Mouse (Mus musculus) frontal cortex, adult (tissue): ENCODE measurements around the gene Nanp.

Source experiments
- ATAC-seq: cut with Nextera tagmentation; 2 replicates; pipeline ENCODE4 v1.9.2; 2017; ENCODE audit warnings: mild to moderate bottlenecking, moderate library complexity, mixed read lengths; ENCODE audit not compliant: low TSS enrichment

The Nanp gene

GRCm38 (mm10) chr2:150999021-150999420, 40.2 kb downstream of the Nanp start:
- no peak for ATAC-seq

DNA sequence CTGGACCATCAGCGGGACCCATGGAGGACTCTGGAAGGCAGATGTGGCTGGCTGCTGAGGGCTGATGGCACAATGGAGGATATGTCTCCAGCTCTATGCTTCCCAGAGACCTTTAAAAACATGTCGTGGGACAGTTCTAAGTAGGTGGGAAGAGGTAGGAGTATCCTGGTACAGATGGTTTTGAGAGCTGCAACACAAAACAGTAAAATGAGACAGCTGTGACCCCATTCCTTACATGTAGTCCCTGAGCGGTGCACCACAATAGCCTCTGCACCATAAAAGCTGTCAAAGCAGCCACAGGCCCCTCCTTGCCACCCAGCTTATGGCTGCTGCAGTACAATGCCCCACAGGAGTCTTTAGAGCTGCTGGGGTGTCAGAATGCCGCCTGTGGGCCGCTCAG, 41.6 kb downstream of the Nanp start:
- peak; percentile 63 for ATAC-seq

- no peak for ATAC-seq
Measured at GRCm38 (mm10) chr2:150995324-150995723, 43.9 kb downstream of the Nanp start.

DNA sequence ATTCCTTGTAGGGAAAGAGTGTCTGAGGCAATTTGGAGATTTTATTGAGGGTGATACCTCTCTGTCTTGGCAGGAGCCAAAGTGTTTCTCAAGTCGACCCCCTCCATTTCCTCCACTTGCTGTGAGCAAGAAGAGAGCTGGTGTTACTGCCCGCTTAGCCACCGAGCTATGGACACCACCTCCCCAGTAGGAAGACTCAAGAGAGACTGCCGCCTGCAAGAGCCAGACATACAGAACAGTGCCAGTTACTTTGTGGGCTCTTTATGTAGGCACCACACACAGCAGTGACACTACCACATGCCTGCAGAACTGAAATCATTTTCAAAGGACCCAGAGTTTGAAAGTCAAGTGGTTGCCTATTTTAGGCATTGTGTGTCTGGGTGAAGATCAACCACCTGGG, 48.1 kb downstream of the Nanp start:
- ATAC-seq = peak; percentile 64; the same call in 1 of the 2 replicates

DNA sequence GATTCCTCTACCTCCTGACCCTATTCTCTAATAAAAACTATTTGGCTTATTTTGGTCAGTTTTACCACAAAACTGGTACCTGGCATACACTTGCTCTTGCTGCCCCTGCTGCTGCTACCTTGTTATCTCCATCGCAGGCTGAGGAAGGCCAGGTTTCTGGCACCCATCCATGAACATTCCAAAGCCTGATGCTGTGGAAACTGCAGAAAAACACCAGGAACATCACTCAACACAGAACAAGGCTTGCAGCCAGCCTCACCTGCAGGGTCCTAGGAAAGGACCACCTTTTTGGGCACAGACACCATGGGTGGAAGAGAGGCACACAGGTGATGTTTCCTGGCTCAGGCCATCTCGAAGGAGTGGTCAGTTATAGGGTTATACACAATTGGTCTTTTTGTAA, 48.7 kb downstream of the Nanp start:
- ATAC-seq = no peak

- no peak for ATAC-seq
Measured at GRCm38 (mm10) chr2:150985359-150985758, 53.8 kb downstream of the Nanp start.

DNA sequence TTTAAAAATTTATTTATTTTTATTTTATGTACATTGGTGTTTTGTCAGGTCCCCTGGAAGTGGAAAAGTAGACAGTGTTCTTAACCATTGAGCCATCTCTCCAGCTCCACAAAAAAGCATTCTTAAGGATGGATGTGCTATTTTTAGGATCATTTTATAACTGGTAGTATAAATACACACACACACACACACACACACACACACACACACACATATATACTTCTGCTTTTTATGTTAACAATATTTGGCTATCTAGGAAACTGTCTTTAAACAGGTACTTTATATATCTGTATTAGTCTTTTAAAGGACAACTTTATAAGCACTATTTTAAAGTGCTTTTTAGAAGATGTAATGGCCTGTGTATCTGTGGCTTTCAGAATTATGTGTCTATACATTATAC, 57.1 kb downstream of the Nanp start:
- ATAC-seq = no peak

DNA sequence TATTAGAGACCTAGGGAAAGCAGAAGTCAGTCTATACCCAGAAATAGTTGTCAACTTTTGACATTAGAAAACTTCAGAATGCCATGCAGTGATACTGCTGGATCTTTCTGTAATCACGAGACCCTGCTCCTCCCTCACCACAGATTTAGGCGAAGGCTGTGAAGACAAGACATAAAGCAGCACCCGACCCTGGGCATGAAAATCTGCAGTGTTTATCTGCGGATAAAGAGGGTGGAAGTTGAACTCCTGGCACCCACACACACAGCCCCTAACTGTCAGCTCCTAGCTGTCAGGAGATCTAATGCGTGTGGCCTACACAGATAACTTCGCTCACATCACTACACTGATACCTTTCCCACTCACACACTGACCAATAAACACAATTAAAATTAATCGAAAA, 57.7 kb downstream of the Nanp start:
- ATAC-seq = no peak

DNA sequence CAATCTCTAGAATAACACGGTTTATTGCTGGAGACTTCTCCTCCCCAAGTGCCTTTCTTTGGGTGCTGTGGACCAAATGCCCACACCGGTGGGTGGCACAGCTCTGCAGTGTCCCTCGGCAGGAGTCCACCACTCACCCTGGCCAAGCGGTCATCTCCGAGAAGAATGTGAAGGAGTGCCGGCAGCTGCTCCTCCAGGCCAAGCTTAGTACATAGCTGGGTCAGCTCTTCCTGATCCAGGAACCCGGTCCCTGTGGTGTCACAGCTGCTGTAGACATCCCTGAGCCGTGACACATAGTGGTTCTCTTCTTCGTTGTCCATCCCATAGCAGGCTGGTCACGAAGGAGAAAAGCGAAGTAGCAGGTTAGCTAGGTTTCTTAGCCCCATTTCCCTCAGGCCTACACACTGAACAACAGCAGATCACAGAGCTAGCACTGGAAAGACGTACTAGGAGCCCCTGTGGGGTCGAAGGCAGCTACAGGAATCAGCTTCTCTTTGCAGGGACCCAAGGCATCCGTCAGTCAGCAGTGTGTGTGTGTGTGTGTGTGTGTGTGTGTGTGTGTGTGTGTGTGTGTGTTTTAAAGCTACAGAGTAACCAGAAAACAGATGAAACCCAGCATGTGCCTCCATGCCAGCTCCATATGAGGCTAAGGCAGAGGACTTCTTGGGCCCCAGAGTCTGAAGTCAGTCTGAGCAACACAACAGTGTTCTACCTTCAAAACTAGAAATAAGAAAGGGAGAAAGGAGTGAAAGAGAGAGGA, 59.2 kb downstream of the Nanp start:
- no peak for ATAC-seq
